Mouse (Mus musculus) gastrocnemius, adult 8-10 months (tissue): ENCODE data around the gene Ccnj. TPM values are rescaled to one million over a fixed set of nuclear protein-coding genes. Genes with fewer than 3 reads are reported as not detected.

Experiments used
- DNase-seq, 2 experiments: peaks; one replicate each; pipeline ENCODE4 v3.0.0; 2022; ENCODE audit warnings: low spot score in 2 of 2
- microRNA-seq: library from miRNA; unstranded; fragments of <30 nt; microRNA quantifications from one replicate; pipeline ENCODE4 v1.2.0, GENCODE M21; 2022
- total RNA-seq, 4 experiments: library from RNA; stranded (reverse); gene quantifications; 2 replicates each; pipeline ENCODE4 v1.2.4; 2022

Gene Ccnj
- total RNA-seq, 4 experiments from 2014 or later = 2.0 to 3.3 (median 2.8) TPM

GRCm38 (mm10) chr19:40841593-40841992 lies 10.5 kb downstream of the Ccnj start:
- DNase-seq = no peak

GRCm38 (mm10) chr19:40844731-40845130 lies 13.7 kb downstream of the Ccnj start:
- no peak for DNase-seq

- DNase-seq = no peak
These were observed 18.3 kb downstream of the Ccnj start for GRCm38 (mm10) chr19:40849391-40849790.

- no peak for DNase-seq
These were observed 28.5 kb downstream of the Ccnj start for GRCm38 (mm10) chr19:40859555-40859954.

DNA sequence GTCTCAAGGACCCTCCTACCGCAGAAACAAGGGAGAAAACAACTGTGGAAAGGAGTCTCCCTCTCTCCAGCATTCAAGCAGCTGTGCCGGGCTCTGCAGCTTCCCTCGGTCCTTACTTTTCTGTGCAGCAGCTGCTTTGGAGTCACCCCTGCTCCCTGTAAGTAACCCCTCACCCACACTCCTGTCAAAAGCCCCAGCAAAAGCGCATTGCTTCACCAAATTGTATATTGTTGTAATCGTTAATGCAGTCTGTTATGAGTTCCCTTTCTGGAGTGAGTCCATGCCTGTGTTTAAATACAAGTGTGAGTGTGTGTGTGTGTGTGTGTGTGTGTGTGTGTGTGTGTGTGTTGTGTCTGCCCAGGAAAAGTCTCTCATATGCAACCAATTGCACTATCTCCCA lies 37.2 kb downstream of the Ccnj start:
- no peak for DNase-seq

DNA sequence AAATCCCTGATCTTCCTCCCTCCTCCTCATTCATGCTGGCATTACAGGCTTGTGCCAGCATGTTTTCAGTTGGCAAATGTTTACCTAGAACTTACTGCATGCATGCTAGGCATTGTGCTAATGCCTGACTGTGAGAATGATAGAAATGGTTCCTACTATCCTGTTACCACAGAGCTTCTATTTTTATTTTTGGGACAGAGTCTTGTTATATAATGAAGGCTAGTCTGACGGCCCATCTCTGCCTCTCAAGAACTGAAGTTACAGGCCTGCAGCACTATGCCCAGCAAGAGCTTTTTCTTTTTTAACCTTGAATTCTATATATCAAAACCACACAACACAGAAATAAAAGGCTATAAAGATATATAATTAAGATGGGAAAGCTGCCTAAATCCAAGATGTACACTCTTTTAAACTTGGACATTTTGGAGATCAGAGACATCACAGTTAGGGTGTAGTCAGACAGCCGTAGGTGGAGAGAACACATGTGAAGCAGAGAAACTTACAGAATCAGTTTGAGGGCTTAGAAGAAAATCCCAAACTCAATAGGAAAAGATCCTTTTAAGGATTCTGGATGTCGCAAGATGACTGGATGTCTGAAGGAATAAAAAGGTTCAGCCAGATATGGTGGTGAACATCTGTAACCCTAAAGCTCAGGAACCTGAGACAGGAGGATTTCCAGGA lies 38.5 kb downstream of the Ccnj start:
- no peak for DNase-seq

DNA sequence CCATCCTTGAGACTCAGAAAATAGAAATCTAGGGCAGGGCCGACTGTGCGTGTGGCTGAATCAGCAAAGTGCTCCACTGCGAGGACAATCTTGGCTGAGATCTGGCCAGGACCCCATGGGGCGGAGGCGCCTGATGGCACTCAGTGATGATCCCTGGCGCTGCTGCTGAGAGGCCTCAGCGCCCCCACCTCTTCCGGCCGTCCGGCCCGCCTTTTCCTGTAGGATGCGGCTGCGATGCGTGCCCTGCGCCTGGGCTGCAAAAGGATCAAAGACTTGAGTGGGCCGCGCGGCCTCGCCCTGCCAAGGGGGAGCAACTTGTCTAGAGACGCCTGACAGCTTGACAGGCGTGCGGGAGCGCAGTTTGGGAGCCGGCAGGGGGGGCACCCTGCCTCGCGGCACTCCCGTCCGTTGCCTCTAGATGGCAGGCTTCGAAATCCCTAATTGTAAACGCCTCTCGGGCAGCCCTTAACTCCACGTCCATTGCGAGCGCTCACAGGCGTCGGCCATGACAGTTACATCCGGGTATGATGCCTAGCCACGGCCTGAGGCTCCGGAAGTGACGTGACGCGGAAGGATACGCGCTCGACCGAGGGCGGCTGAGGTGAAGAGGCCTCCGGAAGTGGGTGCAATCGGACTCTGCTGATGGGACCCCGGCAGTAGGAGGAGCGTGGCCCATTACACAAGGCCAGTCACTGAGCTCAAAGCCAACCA lies 42.0 kb downstream of the Ccnj start:
- peak; percentile 78 for DNase-seq

DNA sequence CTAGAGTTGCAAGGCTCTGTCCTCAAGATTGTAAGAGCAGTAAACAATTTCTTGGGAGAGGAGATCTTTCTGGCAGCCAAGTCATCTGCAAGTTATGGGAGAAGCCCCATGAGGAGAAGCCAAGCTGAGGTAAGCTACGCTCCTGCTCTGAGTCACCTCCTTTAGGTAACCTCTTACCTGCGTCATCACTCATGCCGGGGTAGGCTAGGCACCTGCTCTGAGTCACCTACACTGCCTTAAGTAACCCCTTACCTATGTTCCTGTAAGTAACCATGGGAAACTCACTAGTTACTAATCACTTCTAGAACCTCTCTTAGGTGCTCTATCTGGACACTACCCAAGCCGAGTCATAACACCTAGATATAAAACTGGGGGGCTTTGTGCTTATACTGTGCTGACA lies 50.6 kb downstream of the Ccnj start:
- no peak for DNase-seq

GRCm38 (mm10) chr19:40888887-40889286 lies 57.8 kb downstream of the Ccnj start:
- no peak for DNase-seq

DNA sequence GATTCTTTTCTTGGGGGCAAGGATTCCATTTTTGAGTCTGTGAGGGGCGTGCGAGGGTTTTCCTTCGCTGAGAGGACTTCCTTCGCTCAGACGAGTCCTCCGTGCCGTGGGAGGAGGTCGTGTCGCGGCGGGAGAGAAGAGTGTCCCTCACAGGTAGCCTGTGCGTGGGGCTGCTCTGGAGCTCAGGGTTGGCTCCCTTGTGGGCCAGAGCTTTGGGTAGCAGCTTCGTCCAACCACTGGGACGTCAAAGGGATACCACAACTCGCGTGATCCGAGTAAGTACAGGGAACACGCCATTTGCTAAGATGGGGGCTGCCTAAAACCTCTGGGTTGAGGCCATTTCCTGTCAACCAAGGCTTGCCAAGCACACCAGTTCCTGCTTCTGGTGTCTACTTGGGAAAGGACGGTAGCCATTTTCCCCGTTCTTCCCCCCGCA lies 63.0 kb downstream of the Ccnj start:
- no peak for DNase-seq

DNA sequence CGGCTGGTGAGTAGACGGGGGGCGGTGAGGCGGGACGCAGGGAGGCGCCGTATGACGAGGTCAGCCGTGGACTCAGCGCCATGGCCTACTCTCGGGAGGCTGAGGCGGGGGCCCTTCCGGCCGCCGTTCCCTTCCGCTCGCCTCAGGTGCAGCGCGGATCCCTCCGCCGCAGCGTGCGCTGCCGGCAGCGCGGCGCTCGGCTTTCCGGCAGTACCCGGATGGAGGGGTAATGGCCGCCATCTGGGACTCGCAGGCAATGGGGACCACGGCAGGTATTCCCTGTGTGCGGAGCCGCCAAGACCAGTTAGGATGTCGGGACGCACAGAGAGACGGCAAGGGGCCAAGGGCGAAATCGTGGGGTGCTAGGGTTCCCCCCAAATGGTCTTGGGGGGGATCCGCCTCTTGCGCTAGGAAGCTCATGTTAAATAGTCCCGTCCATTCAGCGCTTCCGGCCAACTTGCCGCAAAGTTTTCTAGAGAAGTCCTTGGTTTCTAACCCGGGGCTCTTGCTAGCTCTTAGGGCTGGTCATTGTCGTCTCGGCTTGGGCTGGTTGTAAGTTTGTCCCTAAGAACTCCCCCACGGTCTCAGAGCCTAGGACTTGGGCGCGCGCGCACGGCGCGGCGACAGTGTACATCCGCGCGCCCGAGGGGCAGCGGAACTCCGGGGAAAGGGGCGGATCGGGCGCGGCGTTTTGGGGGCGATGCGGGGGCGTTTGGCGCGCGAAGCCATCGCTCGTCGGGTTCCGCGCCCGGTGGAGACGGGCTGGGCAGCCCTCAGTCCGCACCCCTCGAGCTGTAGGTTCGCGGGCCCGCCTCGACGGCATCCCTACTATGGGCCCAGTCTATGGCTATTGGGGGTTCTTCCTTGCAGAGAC lies 63.7 kb downstream of the Ccnj start, which contains the start of gene Zfp518a:
TSS of gene Zfp518a (plus strand) at position 187 of the 874 bp plus-strand sequence.
- DNase-seq = peak; percentile 72 to 77

GRCm38 (mm10) chr19:40895393-40895703 lies 64.3 kb downstream of the Ccnj start:
- no peak for DNase-seq

Small RNA genes lying within 50 kb of the gene (microRNA-seq; reads per million reads assigned to microRNA genes)
- not detected for gene Mir8092

Other genes with a start within 250 kb of the Ccnj start
- 1 to 10 TPM; 1.4 to 4.0 (median 1.7) TPM for gene Aldh18a1, start 242.8 kb upstream of the Ccnj start, total RNA-seq
- 1 to 10 TPM; 1.1 to 2.2 (median 1.6) TPM for gene Tctn3, start 219.0 kb upstream of the Ccnj start, total RNA-seq
- gene Entpd1, start 218.9 kb upstream of the Ccnj start, total RNA-seq = 1 to 10 TPM; 5.8 to 9.9 (median 8.2) TPM
- gene Cc2d2b, start 82.5 kb upstream of the Ccnj start, total RNA-seq = not detected
- 1 to 10 TPM; 4.5 to 6.6 (median 5.1) TPM for gene Zfp518a, start 63.4 kb downstream of the Ccnj start, total RNA-seq
- gene Blnk, start 163.3 kb downstream of the Ccnj start, total RNA-seq = 1 to 10 TPM in 2 of 4 experiments, under 1 TPM in 2; 0.83 to 1.1 (median 1.0) TPM
- gene Dntt, start 198.0 kb downstream of the Ccnj start, total RNA-seq = under 1 TPM in 2 of 4 experiments, not detected in 2; 0.13 to 0.16 TPM
- gene Opalin, start 245.8 kb downstream of the Ccnj start, total RNA-seq = not detected